Mouse (Mus musculus): ENCODE measurements around the gene Myh9. TPM values are rescaled to one million over a fixed set of nuclear protein-coding genes. Genes with fewer than 3 reads are reported as not detected.

The Myh9 gene
- polyA plus RNA-seq, 1 experiment from 2014 or later: 36.8 TPM

DNA sequence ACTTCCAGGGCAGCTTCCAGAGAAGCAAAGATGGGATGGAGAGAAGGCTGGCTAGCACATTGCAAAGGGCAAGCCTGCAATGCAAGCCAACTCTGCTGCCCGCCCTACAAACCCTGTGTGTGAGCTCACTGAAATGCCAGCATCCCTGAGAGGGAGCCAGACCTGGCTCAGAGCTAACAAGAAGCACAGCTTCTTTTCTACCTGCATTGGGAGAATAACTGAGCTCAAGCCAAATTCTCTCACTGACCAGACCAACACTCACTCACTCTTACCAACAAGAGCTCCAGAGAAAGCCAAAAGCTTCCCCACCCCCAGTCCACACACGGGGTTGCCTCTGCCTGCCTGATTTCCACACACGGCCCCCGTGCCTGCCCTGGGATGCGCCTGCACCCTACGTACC lies 37.5 kb downstream of the Myh9 start:
- H3K27ac ChIP-seq: no peak overlapping the region; the same call in 1 of the 2 replicates
- 91% methylated on average over 6 of the region's 6 CpGs for WGBS
- peaks cover 45% of the 10 kb centered on the region for H3K4me1 ChIP-seq
- H3K27me3 ChIP-seq (ENCODE audit: poor library complexity, severe bottlenecking): no peaks in the 10 kb centered on the region
- peaks cover 91% of the 10 kb centered on the region for H3K36me3 ChIP-seq (replicated peaks)
- no peaks in the 10 kb centered on the region for H3K9me3 ChIP-seq
- no peak for DNase-seq (ENCODE audit: extremely low spot score, low spot score)
- H3K4me3 ChIP-seq: no peak overlapping the region

GRCm38 (mm10) chr15:77803747-77804146 lies 38.2 kb downstream of the Myh9 start:
- Histone ChIP-seq H3K27me3 (ENCODE audit: poor library complexity, severe bottlenecking) (no peaks in the 10 kb centered on the region), H3K4me3 (no peak overlapping the region), H3K27ac (peak overlapping the region; percentile 48), H3K9me3 (no peaks in the 10 kb centered on the region), H3K4me1 (peaks cover 52% of the 10 kb centered on the region), H3K36me3 (replicated peaks) (peaks cover 85% of the 10 kb centered on the region)
- DNase-seq (ENCODE audit: extremely low spot score, low spot score): no peak
- WGBS: 58% methylated on average over 3 of the region's 3 CpGs

DNA sequence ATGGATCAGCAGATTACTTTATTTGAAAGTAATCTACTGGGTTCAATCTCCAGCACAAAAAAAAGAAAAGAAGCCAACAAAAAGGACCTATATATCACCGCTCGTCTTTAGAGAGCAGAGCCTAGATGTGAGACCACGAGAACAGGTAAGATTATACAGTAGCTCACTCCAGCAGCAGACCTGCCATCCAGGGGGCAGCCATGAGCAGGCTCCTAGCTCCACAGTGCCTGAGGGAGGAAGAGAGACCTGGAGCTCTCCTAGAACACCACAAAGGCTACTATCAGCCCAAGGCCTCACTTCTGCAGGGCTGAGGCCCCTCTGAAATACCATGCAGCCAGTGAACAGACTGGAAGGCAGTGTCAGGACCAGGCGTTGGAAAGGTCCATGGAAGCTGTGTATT lies 39.0 kb downstream of the Myh9 start:
- Histone ChIP-seq H3K27ac (peak overlapping the region; percentile 48), H3K27me3 (ENCODE audit: poor library complexity, severe bottlenecking) (no peaks in the 10 kb centered on the region), H3K4me3 (no peak overlapping the region), H3K4me1 (peaks cover 60% of the 10 kb centered on the region), H3K9me3 (no peaks in the 10 kb centered on the region), H3K36me3 (replicated peaks) (peaks cover 80% of the 10 kb centered on the region)
- no peak for DNase-seq (ENCODE audit: extremely low spot score, low spot score)
- 91% methylated on average over 4 of the region's 4 CpGs for WGBS

- no peaks in the 10 kb centered on the region for H3K9me3 ChIP-seq
- DNase-seq (ENCODE audit: extremely low spot score, low spot score): no peak
- no peak overlapping the region for H3K4me3 ChIP-seq
- H3K27me3 ChIP-seq (ENCODE audit: poor library complexity, severe bottlenecking): no peaks in the 10 kb centered on the region
- peaks cover 62% of the 10 kb centered on the region for H3K4me1 ChIP-seq
- 74% methylated on average over 4 of the region's 4 CpGs for WGBS
- H3K36me3 ChIP-seq (replicated peaks): peaks cover 77% of the 10 kb centered on the region
- peak overlapping the region; percentile 62 for H3K27ac ChIP-seq
Measured at GRCm38 (mm10) chr15:77801188-77801587, 40.8 kb downstream of the Myh9 start.

DNA sequence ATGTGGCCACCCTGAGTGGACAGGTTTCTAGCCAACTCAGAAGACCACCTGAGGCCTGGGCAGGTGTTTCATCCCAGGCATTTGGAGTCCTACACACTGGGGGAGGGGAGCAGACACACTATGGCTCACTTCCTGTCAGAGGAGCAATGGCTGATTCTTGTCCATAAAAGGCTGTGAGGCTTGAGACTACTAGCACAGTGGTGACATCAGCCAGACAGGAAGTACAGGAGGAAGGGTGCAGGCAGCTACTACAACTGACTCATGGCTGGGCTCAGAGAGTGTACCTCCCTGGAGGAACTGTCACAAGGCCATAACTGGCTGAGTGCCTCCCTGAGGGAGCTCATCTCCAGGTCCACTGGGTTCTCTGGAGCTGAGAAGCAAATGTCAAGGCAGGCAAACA lies 41.5 kb downstream of the Myh9 start:
- H3K4me3 ChIP-seq: no peak overlapping the region
- no peaks in the 10 kb centered on the region for H3K27me3 ChIP-seq (ENCODE audit: poor library complexity, severe bottlenecking)
- DNase-seq (ENCODE audit: extremely low spot score, low spot score): no peak
- peak overlapping the region; percentile 86 for H3K27ac ChIP-seq
- peaks cover 77% of the 10 kb centered on the region for H3K36me3 ChIP-seq (replicated peaks)
- peaks cover 62% of the 10 kb centered on the region for H3K4me1 ChIP-seq
- H3K9me3 ChIP-seq: no peaks in the 10 kb centered on the region

GRCm38 (mm10) chr15:77799491-77800474 lies 42.2 kb downstream of the Myh9 start:
- Histone ChIP-seq H3K36me3 (replicated peaks) (peaks cover 77% of the 10 kb centered on the region), H3K9me3 (no peaks in the 10 kb centered on the region), H3K27ac (peak overlapping the region; percentile 86), H3K4me1 (peaks cover 59% of the 10 kb centered on the region), H3K4me3 (no peak overlapping the region), H3K27me3 (ENCODE audit: poor library complexity, severe bottlenecking) (no peaks in the 10 kb centered on the region)
- WGBS: 86% methylated on average over 8 of the region's 8 CpGs
- DNase-seq (ENCODE audit: extremely low spot score, low spot score): no peak

GRCm38 (mm10) chr15:77798664-77799490 lies 43.1 kb downstream of the Myh9 start:
- Histone ChIP-seq H3K27me3 (ENCODE audit: poor library complexity, severe bottlenecking) (no peaks in the 10 kb centered on the region), H3K36me3 (replicated peaks) (peaks cover 76% of the 10 kb centered on the region), H3K9me3 (no peaks in the 10 kb centered on the region), H3K4me3 (no peak overlapping the region), H3K27ac (peak overlapping the region; percentile 86), H3K4me1 (peaks cover 50% of the 10 kb centered on the region)
- peak; percentile 43 for DNase-seq (ENCODE audit: extremely low spot score, low spot score)
- WGBS: 36% methylated on average over 14 of the region's 14 CpGs

GRCm38 (mm10) chr15:77797609-77798411 lies 44.2 kb downstream of the Myh9 start:
- no peaks in the 10 kb centered on the region for H3K27me3 ChIP-seq (ENCODE audit: poor library complexity, severe bottlenecking)
- peak overlapping the region; percentile 86 for H3K27ac ChIP-seq
- H3K4me1 ChIP-seq: peaks cover 41% of the 10 kb centered on the region
- no peak for DNase-seq (ENCODE audit: extremely low spot score, low spot score)
- no peaks in the 10 kb centered on the region for H3K9me3 ChIP-seq
- WGBS: 86% methylated on average over 14 of the region's 14 CpGs
- peaks cover 76% of the 10 kb centered on the region for H3K36me3 ChIP-seq (replicated peaks)
- no peak overlapping the region for H3K4me3 ChIP-seq

DNA sequence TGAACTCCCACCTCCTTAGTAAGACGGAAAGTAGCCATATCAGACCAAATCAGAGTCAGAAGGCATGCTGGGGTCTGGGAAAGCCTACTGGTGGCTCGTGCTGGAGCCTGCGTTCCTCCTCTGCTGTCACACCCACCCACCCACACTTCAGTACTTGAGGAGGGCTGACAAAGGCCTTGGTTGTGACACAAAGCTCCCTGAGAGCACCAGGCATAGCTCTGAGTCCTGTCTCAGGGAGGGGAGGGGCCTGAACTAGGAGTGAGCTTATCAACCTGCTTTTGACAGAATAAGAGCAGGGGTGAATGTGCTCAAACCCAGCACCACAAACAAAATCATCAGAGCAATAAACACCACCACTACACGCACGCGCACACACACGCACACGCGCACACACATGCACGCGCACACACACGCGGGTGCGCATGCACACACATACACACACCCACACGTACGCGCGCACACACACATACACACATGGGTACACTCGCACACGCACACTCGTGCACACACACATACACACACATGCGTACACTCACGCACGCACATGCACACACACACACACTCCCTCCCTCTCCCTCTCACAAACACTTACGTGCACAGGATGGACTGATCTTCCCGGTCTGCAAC lies 45.5 kb downstream of the Myh9 start:
- 96% methylated on average over 26 of the region's 26 CpGs for WGBS
- DNase-seq (ENCODE audit: extremely low spot score, low spot score): no peak
- peak overlapping the region; percentile 86; the same call in 1 of the 2 replicates for H3K27ac ChIP-seq

GRCm38 (mm10) chr15:77794908-77795356 lies 47.0 kb downstream of the Myh9 start:
- DNase-seq (ENCODE audit: extremely low spot score, low spot score): no peak
- H3K36me3 ChIP-seq (replicated peaks): peaks cover 80% of the 10 kb centered on the region
- no peaks in the 10 kb centered on the region for H3K9me3 ChIP-seq
- no peak overlapping the region for H3K27ac ChIP-seq
- peaks cover 28% of the 10 kb centered on the region for H3K4me1 ChIP-seq
- WGBS: 93% methylated on average over 13 of the region's 13 CpGs
- H3K4me3 ChIP-seq: no peak overlapping the region
- no peaks in the 10 kb centered on the region for H3K27me3 ChIP-seq (ENCODE audit: poor library complexity, severe bottlenecking)

More for the DNA sequence above, 45.5 kb downstream of the Myh9 start:
- Histone ChIP-seq H3K36me3 (replicated peaks) (peaks cover 76% of the 10 kb centered on the region), H3K27me3 (ENCODE audit: poor library complexity, severe bottlenecking) (no peaks in the 10 kb centered on the region), H3K4me3 (no peak overlapping the region), H3K4me1 (peaks cover 41% of the 10 kb centered on the region), H3K9me3 (no peaks in the 10 kb centered on the region)

DNA sequence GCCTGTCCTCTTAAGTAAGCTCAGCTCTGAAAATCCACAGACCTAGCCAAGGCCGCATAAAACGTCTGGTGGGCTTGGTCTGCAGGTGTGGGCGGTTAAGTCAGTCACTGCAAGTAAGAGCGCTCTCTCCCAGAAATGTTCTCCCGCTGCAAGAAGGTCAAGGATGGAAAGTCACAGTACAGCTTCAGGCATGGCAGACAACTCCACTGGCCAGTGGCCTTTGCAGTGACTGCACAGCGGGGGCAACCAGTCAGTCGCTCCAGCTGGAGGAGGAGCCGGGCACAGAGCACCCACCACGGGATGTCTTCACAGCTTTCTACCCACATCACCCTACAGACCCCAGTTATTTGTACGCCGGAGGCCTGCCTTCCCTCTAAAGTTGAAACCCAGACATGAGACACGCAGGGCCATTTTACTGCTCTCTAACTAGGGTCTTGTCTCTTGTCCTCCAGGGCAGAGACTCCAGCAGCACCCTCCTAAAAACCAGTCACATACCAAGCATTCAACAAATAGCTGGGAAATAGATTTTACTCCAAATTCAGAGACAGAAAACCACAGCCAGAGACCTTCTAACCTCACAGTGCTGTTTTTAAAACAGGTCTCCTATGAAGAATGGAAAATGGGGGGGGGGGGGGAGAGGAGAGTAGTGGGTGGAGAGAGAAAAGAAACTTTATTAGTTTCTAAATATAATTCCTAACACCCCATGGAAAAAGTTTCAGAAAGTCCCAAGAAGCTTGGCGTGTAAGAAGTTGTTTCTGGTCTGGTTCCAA lies 47.7 kb downstream of the Myh9 start:
- H3K9me3 ChIP-seq: no peaks in the 10 kb centered on the region
- H3K4me3 ChIP-seq: no peak overlapping the region
- WGBS: 91% methylated on average over 13 of the region's 13 CpGs
- no peaks in the 10 kb centered on the region for H3K27me3 ChIP-seq (ENCODE audit: poor library complexity, severe bottlenecking)
- H3K4me1 ChIP-seq: peaks cover 22% of the 10 kb centered on the region
- H3K27ac ChIP-seq: no peak overlapping the region
- no peak for DNase-seq (ENCODE audit: extremely low spot score, low spot score)
- peaks cover 86% of the 10 kb centered on the region for H3K36me3 ChIP-seq (replicated peaks)

Data from forebrain, embryonic 10.5 days (tissue).